Mouse (Mus musculus) lung, adult 2 months (tissue): ENCODE data around the gene Rps29.

Source experiments
- CTCF ChIP-seq: fragments of 200-500 bp; IDR thresholded peaks from 2 replicates; pipeline ENCODE4 v1.5.1; 2011; ENCODE audit warnings: mild to moderate bottlenecking, low read length, control low read depth; ENCODE audit not compliant: insufficient read depth
- POLR2A ChIP-seq: fragments of 200-500 bp; IDR thresholded peaks from 2 replicates; pipeline ENCODE4 v1.6.1; 2011; ENCODE audit warnings: low read depth, mild to moderate bottlenecking, control low read depth, low read length, borderline replicate concordance; ENCODE audit errors: extremely low read depth

GRCm38 (mm10) chr12:69131267-69131666, 27.7 kb downstream of the Rps29 start:
- TF ChIP-seq POLR2A (no peak), CTCF (no peak)
